Mouse (Mus musculus) neural tube, embryonic 12.5 days (tissue): ENCODE results near the gene Ajuba. TPM values are rescaled to one million over a fixed set of nuclear protein-coding genes. Genes with fewer than 3 reads are reported as not detected.

Source experiments
- ATAC-seq: fragments of 200-750 bp; cut with Nextera tagmentation; 2 replicates; pipeline ENCODE4 v1.8.0; 2017; ENCODE audit warnings: low read depth, mild to moderate bottlenecking, moderate TSS enrichment, moderate library complexity; ENCODE audit not compliant: low FRiP score
- H3K27ac ChIP-seq: fragments of 300-500 bp; sonication (generic); 2 replicates; pipeline ENCODE4 v1.5.1; 2016
- H3K27me3 ChIP-seq: fragments of 300-500 bp; sonication (generic); replicated peaks from 2 replicates; pipeline ENCODE4 v1.6.1; 2016; ENCODE audit warnings: mild to moderate bottlenecking
- H3K36me3 ChIP-seq: fragments of 300-500 bp; sonication (generic); 2 replicates; pipeline ENCODE4 v1.6.1; 2016; ENCODE audit warnings: mild to moderate bottlenecking
- H3K4me1 ChIP-seq: fragments of 300-500 bp; sonication (generic); 2 replicates; pipeline ENCODE4 v1.6.1; 2016
- H3K4me2 ChIP-seq: fragments of 300-500 bp; sonication (generic); replicated peaks from 2 replicates; pipeline ENCODE4 v1.6.1; 2016; ENCODE audit warnings: mild to moderate bottlenecking
- H3K4me3 ChIP-seq: fragments of 300-500 bp; sonication (generic); 2 replicates; pipeline ENCODE4 v1.5.1; 2016
- H3K9ac ChIP-seq: fragments of 300-500 bp; sonication (generic); 2 replicates; pipeline ENCODE4 v1.6.1; 2016; ENCODE audit warnings: mild to moderate bottlenecking
- H3K9me3 ChIP-seq: fragments of 300-500 bp; sonication (generic); 2 replicates; pipeline ENCODE4 v1.6.1; 2016; ENCODE audit warnings: mild to moderate bottlenecking
- WGBS: fragments of 180-500 bp; shearing (Covaris S2); methylation state at CpG from one replicate; pipeline ENCODE4 v1.1.7; 2016; 5-methylcytosine and 5-hydroxymethylcytosine counted together
- polyA plus RNA-seq: library from polyadenylated mRNA; unstranded; fragments of >200 nt; fragmentation: Nextera tagmentation; extraction: Ambion mirVana; gene quantifications from 2 replicates; pipeline ENCODE4 v1.2.1, GENCODE M21; 2016

Ajuba gene
- polyA plus RNA-seq, 1 experiment from 2014 or later, result 32.9 TPM

DNA sequence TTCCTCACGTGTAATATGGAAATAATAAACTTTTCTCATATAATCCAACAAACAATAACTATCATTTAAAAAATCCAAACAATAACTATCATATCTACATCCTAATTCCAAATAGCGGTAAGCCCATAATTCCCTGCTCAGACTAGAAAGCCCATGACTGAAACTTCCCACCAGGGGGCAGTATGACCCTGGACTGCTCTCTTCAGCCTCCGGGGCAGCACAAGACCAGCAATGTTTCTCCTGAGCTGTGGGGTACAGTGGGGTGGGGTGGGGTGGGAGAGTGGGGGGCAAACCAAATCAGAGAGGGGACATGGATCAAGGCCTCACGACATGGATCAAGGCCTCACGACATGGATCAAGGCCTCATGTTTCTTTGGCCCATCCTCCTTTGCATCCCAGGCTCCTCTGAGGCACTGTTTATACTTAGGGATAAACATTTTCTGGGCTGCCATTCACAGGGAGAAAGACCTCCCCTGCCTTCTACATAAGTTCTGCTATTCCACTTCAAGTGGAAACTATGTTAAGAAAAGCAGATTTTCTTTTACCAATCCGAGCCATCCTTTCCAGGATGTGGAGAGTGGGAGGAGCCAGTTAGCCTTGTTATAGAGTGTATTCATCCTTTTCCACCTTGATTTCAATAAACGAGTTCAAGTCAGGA, 6.5 kb upstream of the Ajuba start:
- no peak overlapping the region for H3K27ac ChIP-seq
- no peaks in the 10 kb centered on the region for H3K4me1 ChIP-seq
- H3K9ac ChIP-seq, result no peak overlapping the region
- 46% methylated on average over 7 of the region's 7 CpGs for WGBS
- 0 out of 2 replicates have a peak, but pooled peaks have one; percentile 17 for ATAC-seq
- peaks cover 16% of the 10 kb centered on the region; the same call in 1 of the 2 replicates for H3K36me3 ChIP-seq
- H3K4me2 ChIP-seq, result no peak overlapping the region
- no peaks in the 10 kb centered on the region for H3K27me3 ChIP-seq
- no peak overlapping the region for H3K4me3 ChIP-seq
- H3K9me3 ChIP-seq, result no peaks in the 10 kb centered on the region

DNA sequence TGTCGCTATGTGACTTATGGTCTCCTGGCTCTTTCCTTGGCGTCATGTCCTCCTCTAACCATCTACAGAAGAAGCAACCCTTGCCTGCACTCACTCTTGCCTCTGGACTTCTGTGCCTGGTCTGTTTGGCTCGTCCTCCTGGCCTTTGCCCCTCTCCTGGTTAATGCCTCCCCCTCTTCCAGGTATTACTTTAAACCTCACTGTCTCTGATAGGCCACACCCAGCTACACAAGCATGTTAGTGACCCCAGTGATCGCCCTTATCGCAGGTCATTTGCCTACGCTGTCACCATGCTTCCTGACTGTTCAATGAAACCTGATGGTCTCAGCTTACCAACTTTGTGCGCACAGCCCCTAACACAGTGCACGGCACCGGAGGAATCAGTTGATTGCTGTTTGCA, 5.2 kb upstream of the Ajuba start:
- Histone ChIP-seq H3K27me3 (no peaks in the 10 kb centered on the region), H3K27ac (no peak overlapping the region), H3K4me3 (no peak overlapping the region), H3K9me3 (no peaks in the 10 kb centered on the region), H3K36me3 (peaks cover 16% of the 10 kb centered on the region; the same call in 1 of the 2 replicates), H3K4me2 (no peak overlapping the region), H3K9ac (no peak overlapping the region), H3K4me1 (0 out of 2 replicates have a peak, but pooled peaks cover 8% of the 10 kb centered on the region)
- no peak for ATAC-seq
- 93% methylated on average over 9 of the region's 9 CpGs for WGBS

DNA sequence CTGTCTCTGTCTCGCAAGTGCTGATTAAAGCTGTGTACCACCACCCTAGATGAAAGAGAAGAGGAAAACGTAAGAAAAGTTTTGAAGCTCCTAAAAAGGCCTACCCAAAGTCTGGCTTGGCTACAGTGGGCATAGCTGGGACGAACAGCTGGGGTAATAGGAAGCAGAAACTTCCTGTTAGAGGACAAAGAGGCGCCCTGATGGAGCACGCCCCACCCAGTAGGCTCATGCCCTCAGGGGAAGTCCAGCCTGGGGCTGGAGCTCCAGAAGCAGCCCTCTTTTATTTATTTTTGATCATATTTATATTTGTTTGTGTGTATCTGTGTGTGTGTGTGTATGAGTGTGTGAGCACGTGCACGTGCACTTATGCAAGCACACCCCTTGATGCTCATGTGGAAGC, 2.3 kb upstream of the Ajuba start:
- no peak for ATAC-seq
- H3K4me3 ChIP-seq, result no peak overlapping the region
- peaks cover 13% of the 10 kb centered on the region; the same call in 1 of the 2 replicates for H3K36me3 ChIP-seq
- H3K27me3 ChIP-seq, result peaks cover 12% of the 10 kb centered on the region; the same call in 1 of the 2 replicates
- no peaks in the 10 kb centered on the region for H3K9me3 ChIP-seq
- no peak overlapping the region for H3K4me2 ChIP-seq
- H3K4me1 ChIP-seq, result peaks cover 36% of the 10 kb centered on the region
- 88% methylated on average over 7 of the region's 7 CpGs for WGBS
- no peak overlapping the region for H3K27ac ChIP-seq
- H3K9ac ChIP-seq, result no peak overlapping the region

DNA sequence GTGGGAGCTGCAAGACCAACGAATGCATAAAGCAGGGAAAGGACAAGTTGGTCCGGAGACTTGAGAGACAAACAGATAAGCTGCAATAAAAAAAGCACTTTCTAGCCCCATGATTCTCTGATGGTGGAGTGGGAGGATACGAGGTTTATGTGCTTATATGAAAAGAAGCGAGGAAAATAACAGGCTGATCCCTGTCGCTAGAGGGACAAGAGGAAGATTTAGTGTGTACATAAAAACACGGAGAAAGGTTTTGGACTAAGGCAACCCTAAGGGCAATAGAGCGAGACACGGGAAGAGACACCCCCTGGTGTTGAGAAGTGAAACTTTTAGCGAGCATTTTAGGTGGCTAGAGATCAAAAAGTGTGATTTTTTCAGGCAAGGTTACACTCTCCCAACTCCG, 705 bp upstream of the Ajuba start:
- no peaks in the 10 kb centered on the region for H3K9me3 ChIP-seq
- peak overlapping the region; percentile 75 for H3K4me2 ChIP-seq
- peaks cover 12% of the 10 kb centered on the region; the same call in 1 of the 2 replicates for H3K27me3 ChIP-seq
- 0 out of 2 replicates have a peak, but pooled peaks have one; percentile 2 for ATAC-seq
- H3K36me3 ChIP-seq, result 0 out of 2 replicates have a peak, but pooled peaks cover 7% of the 10 kb centered on the region
- under 1% methylated on average over 10 of the region's 10 CpGs for WGBS
- peak overlapping the region; percentile 72 for H3K4me3 ChIP-seq
- H3K27ac ChIP-seq, result 0 out of 2 replicates have a peak overlapping the region, but pooled peaks have one; percentile 62
- H3K9ac ChIP-seq, result no peak overlapping the region; the same call in 1 of the 2 replicates
- H3K4me1 ChIP-seq, result peaks cover 51% of the 10 kb centered on the region

DNA sequence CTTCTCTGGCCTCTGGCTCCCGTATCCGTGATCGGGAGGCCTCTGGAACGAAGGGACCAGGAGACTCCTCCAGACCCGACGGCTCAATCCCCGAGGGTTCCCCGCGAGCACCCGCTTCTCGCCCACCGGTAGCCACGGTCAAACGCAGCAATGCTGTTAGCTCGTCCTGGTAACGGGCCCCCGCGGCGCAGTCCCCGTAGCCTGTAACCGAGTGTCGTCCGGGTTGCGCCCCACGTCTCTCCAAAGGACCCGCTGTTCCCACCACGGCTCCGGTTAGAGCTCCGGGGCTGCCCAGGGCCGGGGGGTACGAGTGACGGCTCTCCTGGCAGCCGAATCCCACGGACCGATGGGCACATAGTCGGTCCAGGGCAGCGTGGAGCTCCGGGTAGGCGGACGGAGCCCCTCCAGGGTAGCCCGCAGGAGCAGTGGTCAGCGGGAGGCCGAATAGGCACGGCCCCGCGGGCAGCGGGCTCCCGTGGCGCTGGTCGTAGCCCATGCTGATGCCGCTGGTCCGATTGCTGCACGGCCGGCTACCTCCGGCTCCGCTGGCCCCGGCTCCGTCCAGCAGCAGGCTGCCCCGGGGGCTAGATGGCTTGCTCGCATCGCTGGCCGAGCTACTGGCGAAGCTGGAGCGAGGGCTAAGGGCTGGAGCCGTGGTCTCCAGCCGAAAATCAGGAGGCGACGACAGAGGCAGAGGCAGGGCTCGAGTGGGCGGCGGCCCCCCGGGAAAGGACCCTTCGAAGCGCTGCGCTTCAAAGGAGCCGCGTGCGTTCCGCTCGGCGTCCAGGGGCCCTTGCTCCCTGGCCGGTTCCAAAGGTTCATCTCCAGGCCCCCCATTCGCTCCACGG, 893 bp downstream of the Ajuba start:
- peaks cover 12% of the 10 kb centered on the region; the same call in 1 of the 2 replicates for H3K27me3 ChIP-seq
- peak; percentile 8 for ATAC-seq
- no peaks in the 10 kb centered on the region for H3K9me3 ChIP-seq
- H3K4me3 ChIP-seq, result peak overlapping the region; percentile 72
- peaks cover 3% of the 10 kb centered on the region for H3K36me3 ChIP-seq
- H3K4me2 ChIP-seq, result peak overlapping the region; percentile 75
- WGBS, result under 1% methylated on average over 84 of the region's 84 CpGs
- peak overlapping the region; percentile 90 for H3K9ac ChIP-seq
- H3K27ac ChIP-seq, result peak overlapping the region; percentile 62
- H3K4me1 ChIP-seq, result peaks cover 62% of the 10 kb centered on the region

DNA sequence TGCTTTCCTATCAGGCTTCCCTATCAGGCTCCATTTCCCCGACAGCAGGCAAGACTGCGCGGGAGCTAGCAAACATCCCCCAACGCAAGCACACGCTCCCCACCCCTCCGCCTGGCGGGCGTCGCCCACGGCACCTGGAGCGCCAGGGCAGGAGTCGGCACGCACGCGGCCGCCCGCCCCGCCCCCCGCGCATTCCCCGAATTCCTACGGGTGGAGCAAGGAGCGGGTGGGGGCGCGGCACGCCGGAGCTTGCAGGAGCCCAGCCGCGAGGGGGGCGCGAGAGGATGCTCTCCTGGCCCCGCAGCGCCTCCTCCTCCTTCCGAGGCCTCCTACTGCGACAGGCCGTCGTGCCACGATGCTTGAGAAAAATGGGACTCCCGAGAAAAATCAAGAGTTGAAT, 1.7 kb downstream of the Ajuba start:
- no peaks in the 10 kb centered on the region for H3K9me3 ChIP-seq
- peaks cover 65% of the 10 kb centered on the region for H3K4me1 ChIP-seq
- H3K4me3 ChIP-seq, result peak overlapping the region; percentile 72
- WGBS, result under 1% methylated on average over 39 of the region's 39 CpGs
- peak overlapping the region; percentile 90 for H3K9ac ChIP-seq
- peaks cover 10% of the 10 kb centered on the region for H3K36me3 ChIP-seq
- H3K4me2 ChIP-seq, result peak overlapping the region; percentile 75
- no peak for ATAC-seq
- peaks cover 12% of the 10 kb centered on the region; the same call in 1 of the 2 replicates for H3K27me3 ChIP-seq
- H3K27ac ChIP-seq, result no peak overlapping the region

DNA sequence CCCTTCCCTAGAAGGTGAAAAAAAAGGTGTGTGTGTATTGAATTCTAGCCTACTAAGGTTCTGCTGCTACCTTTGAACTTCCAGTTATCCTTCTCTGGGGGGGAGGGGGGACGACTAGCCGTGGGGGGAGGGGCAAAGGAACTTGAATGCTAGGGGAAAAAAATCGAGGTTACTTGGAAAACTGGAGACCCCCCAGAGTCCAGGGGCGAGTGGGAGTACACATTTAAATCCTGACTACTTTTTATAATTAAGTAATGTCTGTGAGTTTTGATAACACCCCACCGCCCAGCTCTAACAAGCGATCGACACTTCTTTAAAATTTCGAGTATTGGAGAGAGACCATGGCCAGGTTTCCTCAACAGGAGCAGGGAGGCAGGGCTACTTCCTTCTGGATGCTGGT, 2.3 kb downstream of the Ajuba start:
- no peak for ATAC-seq
- H3K4me1 ChIP-seq, result peaks cover 66% of the 10 kb centered on the region
- H3K9ac ChIP-seq, result peak overlapping the region; percentile 90
- no peak overlapping the region for H3K27ac ChIP-seq
- 2% methylated on average over 8 of the region's 8 CpGs for WGBS
- H3K4me3 ChIP-seq, result peak overlapping the region; percentile 72
- peaks cover 15% of the 10 kb centered on the region for H3K36me3 ChIP-seq
- no peaks in the 10 kb centered on the region for H3K9me3 ChIP-seq
- peaks cover 12% of the 10 kb centered on the region; the same call in 1 of the 2 replicates for H3K27me3 ChIP-seq
- H3K4me2 ChIP-seq, result peak overlapping the region; percentile 75

DNA sequence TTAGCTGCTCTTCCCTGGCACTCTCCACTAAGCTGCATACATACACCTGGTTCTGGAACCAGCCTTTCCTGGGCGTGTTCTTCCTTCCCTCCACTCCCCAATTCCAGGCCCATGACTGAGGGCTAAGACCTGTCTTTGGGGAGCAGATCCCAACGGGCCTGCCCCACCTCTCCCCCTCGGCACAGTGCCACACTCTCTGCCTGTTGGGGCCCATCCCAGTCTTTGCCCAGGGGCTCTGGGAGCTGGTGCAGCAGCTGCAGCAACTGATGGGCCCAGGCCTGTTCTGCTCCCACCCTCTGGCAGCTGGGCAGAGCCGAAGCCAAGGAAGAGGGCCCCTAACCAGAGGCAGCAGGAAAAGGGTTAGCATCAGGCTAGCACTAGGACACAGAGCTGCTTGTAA, 3.1 kb downstream of the Ajuba start:
- no peak for ATAC-seq
- peak overlapping the region; percentile 75 for H3K4me2 ChIP-seq
- H3K27ac ChIP-seq, result no peak overlapping the region
- H3K36me3 ChIP-seq, result peaks cover 18% of the 10 kb centered on the region
- H3K9ac ChIP-seq, result peak overlapping the region; percentile 90
- no peaks in the 10 kb centered on the region for H3K9me3 ChIP-seq
- WGBS, result 12% methylated on average over 4 of the region's 4 CpGs
- H3K4me1 ChIP-seq, result peaks cover 73% of the 10 kb centered on the region
- H3K4me3 ChIP-seq, result peak overlapping the region; percentile 72
- H3K27me3 ChIP-seq, result peaks cover 12% of the 10 kb centered on the region; the same call in 1 of the 2 replicates

DNA sequence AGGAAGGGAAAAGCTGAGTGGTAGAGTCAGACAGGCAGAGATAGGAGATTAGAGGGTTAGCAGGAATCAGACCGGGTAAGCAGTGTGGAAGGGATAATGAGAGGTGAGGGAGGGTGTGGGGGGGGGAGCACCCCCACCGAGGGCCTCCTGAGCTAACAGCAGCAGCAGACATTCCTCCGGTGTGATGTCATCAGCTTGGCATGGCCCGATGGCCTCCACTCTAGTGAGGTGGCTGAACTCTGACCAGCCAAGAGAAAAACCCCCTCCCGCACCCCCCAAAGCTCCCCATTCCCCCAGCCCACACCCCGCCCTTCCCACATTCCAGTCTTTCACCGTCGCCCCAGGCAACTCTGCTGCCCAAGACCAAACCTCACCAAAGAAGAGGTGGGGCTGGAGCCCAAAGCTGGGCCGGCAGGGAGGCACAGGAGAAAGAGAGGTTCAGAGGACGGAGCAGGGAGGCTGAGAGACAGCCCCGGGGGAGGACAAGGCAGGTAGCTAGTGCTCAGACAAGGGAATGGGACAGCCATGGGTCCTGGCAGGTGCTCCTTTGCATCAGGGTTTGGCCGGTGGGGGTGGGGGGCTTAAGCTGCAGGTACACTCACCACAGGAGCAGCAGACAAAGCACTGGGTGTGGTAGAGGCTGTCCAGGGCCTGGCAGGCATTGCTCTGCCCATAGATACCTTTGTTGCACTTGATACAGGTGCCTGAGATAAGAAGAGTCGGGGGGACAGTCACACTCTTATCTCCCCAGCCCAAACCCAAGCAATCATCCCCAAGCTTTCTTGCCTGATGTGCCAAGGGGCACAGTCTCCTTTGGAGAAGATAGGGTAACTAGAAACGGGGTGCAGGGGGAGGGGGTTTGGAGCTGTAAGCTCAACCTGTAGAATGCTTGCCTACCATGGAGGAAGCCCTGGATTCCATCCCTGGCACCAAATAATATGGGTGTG, 4.3 kb downstream of the Ajuba start:
- Histone ChIP-seq H3K9me3 (no peaks in the 10 kb centered on the region), H3K4me2 (peak overlapping the region; percentile 75), H3K36me3 (peaks cover 27% of the 10 kb centered on the region), H3K4me1 (peaks cover 68% of the 10 kb centered on the region), H3K27ac (no peak overlapping the region), H3K4me3 (peak overlapping the region; percentile 72; the same call in 1 of the 2 replicates), H3K27me3 (peaks cover 12% of the 10 kb centered on the region; the same call in 1 of the 2 replicates), H3K9ac (peak overlapping the region; percentile 30; the same call in 1 of the 2 replicates)
- 7% methylated on average over 14 of the region's 14 CpGs for WGBS
- ATAC-seq, result peak; percentile 21; the same call in 1 of the 2 replicates

DNA sequence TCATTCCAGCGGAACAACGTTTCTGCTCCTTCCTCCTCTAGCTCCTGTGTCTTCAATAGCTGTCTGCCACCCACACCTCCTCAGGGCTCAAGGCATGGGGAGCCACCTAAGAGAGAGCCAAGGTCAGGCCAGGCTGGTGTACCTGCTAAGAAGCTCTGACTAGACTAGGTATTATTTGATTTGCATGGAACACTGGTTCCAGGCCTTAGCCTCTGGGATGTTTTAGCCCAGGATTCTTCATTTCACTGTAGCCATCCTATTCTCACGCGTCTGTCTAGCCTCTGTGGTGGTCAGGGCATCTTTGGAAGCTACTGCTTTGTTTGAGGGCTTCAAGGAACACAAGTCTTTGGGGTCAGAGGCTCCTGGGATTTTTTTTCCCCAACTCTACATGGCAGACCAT, 5.2 kb downstream of the Ajuba start:
- Histone ChIP-seq H3K9ac (no peak overlapping the region), H3K27ac (no peak overlapping the region), H3K27me3 (peaks cover 10% of the 10 kb centered on the region; the same call in 1 of the 2 replicates), H3K9me3 (no peaks in the 10 kb centered on the region), H3K4me3 (no peak overlapping the region), H3K4me1 (peaks cover 61% of the 10 kb centered on the region), H3K4me2 (peak overlapping the region; percentile 75; the same call in 1 of the 2 replicates), H3K36me3 (peaks cover 35% of the 10 kb centered on the region)
- no peak for ATAC-seq
- 67% methylated on average over 4 of the region's 4 CpGs for WGBS
